Mouse (Mus musculus): ENCODE measurements at regions not wholly inside any gene's neighbourhood (a gene's known extent, or its start where the extent isn't known, plus 50 kb on each side); places are given as distances from the start of the nearest gene placed in this dataset.
A peak's percentile ranks its signal among the peaks of the same experiment; 100 is the strongest.
"Not testable (repeated sequence)": the region's sequence is repeated elsewhere in the genome, so short reads cannot be mapped to it uniquely, and the experiment has no call there.

DNA sequence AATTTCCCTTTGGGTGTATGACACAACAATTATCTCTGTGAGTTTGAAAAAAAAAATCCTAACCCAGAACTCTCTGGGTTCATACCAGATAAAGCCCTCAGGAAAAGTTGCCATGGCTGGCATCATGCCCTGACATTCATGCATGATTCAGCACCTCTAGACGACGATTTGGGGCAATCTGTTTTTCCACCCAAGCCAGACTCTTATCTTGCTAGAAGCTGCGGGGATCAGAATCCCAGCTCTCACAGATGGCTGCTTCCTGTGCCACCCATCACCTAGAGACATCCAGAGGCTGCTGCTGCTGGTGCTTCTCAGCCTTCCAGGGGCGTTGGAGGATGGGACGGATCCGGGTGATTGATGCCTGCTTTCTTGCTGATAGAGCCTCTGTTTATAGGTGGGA, 209.2 kb downstream of the Cd47 start:
- peak; percentile 40 to 65 for DNase-seq (ENCODE audit: low spot score in 2 of 2)

DNA sequence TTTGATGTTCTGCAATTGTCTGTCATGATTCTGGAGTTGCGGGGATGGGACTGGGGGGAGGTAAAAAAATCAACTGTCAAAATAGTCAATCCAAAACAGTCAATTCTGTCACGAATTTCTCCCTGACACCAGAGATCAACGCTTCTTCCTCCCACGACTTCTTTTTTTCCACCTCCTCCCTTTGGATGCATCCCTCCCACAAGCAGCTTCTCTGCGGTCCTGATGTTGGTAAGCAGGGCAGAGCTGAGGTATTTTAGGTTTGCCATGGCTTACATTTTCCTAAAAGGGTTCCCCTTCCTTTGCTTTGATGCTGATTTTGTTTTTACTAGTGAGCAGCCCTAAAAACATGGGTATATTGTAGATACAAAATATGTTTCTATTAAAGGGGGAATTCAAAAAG, 209.7 kb downstream of the Cd47 start:
- DNase-seq (ENCODE audit: low spot score in 2 of 2), result peak in 1 of 2 experiments; percentile 12

DNA sequence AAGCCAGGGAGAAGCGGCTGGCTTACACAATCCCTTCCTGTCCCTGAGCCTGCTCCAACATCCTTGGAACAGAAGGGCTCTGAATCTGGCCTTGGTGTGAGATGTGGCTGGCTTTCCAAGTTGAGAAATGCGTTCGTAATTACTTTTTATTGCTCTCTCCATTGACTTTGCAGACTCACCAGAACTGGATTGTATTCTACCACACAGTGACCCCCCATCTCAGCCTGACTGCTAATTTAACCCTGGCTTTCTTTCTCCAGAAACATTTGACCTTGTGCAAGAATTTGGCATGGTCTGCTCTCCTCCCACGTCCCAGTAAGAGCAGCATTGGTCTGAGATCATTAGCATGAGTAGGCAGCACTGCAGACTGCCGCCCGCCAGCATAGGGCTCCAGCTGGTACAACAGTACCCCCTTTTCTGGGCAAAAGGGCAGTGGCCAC, 210.2 kb downstream of the Cd47 start:
- peak in 1 of 2 experiments; percentile 54 for DNase-seq (ENCODE audit: low spot score in 2 of 2)

DNA sequence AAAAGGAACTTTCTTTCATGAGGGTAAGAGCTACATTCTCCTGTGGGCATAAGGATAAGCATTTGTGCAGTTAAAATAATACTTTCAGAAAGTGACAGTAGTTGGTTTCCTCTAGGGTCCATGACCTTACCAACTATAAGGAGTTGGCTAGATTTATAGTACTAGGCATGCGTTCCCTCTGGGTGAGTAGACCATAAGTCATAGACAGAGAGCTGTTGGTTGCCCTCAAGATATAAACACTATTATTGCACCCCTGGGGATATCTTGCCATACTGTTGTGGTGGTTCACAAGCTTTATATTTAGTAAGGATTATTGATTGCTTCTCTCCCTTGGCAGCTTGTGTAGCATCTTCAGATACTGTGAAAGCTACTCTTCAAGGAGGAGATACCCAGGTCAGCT, 223.6 kb downstream of the Cd47 start:
- no peak for DNase-seq (ENCODE audit: low spot score in 2 of 2)

DNA sequence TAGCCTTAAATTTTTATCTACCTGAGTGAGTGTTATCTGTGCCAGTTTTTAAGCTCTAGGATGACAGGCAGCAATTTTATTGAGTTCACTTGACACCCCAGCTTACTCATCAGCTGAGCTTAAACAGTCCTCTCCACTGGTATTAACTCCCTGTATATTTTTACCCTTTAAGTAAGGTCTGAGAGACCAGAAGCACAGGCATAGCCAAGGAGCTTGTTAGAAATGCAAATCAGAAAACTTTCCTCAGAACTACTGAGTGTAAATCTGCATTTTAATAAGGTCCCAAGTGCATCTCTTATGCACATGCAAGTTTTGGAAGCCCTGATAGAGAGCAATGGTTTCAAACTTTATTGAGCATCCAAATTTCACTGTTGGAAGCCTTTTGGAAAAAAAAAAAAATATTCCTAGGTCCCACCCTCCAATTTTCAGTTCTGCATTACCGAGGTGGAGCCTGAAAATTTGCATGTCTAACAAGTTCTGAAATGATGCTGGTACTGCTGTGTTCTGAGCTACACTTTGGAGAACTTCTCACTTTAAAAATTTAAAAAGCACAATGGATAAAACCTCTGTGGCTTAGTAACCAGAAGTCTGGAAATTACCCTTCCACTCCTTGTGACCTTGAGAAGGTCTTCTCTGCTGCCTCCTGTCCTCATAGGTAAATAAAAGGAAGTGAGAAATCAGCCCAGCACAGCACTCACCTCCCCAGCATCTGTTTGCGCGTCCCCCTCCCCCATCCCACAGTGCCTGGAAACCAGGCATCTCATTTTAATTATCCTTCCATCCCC, 226.0 kb downstream of the Cd47 start:
- no peak for DNase-seq (ENCODE audit: low spot score in 2 of 2)

DNA sequence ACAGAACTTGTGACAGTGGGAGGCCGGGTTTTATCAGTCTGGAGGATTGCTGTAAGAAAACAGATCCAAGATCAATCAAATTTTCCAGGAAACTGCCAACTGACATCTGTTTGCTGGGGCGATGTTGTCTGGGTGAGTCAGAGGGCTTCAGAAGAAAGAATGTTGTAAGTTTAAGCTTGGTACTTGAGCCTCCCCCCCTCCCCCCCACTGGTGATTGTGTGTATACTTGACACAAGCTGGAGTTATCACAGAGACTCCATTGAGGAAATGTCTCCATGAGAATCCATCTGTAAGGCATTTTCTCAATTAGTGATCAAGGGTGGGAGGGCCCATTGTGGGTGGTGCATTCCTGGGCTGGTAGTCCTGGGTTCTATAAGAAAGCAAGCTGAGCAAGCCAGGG, 226.9 kb downstream of the Cd47 start:
- DNase-seq (ENCODE audit: low spot score in 2 of 2), result no peak

DNA sequence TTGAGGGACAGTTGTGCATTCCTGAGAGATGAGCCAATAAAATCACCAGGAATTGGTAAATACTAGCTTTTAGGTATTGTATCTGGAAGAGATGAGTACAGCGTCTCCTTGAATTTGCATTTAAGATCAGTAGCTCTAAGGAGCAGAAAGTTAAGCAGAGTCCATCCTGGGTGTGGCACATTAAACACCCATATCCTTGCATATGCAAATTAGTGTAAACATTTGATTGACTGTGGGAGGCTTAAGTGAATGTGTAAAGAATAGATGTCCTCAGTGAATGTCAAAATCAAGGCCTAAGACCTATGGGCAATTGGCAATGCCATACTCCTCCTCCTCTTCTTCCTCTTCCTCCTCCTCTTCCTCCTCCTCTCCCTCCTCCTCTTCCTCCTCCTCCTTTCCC, 229.4 kb downstream of the Cd47 start:
- DNase-seq (ENCODE audit: low spot score in 2 of 2), result no peak

DNA sequence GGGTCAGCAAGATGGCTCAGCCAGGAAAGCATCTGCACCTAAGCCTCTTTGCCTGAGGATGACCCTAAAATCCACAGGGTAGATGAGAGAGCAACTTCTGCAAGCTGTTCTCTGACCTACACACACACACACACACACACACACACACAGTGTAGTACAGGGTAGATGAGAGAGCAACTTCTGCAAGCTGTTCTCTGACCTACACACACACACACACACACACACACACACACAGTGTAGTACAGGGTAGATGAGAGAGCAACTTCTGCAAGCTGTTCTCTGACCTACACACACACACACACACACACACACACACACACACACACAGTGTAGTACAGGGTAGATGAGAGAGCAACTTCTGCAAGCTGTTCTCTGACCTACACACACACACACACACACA, 230.0 kb downstream of the Cd47 start:
- not testable (repeated sequence) for DNase-seq (ENCODE audit: low spot score in 2 of 2)

DNA sequence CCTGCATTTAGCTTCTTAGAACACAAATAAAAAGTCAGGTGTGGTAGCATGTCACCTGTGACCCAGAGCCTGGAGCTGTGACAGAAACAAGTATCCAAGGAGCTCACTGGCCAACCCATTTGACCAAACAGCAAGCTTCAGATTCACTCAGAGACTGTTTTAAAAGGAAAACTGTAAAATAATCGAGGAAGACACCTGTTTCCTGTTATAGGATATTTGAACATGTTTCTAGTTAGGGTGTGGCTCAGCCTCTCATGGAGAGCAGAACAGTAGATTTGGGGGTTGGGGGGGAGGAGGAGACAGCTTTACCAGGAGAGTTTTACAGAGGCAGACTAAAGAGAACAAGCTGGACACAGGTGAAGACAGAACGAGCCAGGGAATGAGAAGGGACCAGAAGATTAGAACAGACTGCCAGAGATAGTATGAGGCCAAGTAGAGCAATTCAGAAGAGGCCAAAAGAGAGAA, 230.6 kb downstream of the Cd47 start:
- DNase-seq (ENCODE audit: low spot score in 2 of 2), result no peak

DNA sequence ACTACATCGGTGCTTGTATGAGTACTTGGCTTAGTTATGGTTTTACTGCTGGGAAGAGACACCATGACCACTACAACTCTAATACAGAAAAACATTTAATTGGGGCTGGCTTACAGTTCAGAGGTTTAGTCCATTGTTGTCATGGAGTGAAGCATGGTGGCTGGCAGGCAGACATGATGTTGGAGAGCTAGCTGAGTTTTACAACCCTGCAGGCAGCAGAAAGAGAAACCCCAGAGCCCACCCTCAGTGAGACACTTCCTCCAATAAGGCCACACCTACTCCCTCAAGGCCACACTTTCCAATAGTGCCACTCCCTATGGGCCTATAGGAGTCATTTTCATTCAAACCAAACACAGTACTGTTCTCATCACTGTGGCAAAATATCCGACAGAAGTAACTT, 232.5 kb downstream of the Cd47 start:
- no peak for DNase-seq (ENCODE audit: low spot score in 2 of 2)

DNA sequence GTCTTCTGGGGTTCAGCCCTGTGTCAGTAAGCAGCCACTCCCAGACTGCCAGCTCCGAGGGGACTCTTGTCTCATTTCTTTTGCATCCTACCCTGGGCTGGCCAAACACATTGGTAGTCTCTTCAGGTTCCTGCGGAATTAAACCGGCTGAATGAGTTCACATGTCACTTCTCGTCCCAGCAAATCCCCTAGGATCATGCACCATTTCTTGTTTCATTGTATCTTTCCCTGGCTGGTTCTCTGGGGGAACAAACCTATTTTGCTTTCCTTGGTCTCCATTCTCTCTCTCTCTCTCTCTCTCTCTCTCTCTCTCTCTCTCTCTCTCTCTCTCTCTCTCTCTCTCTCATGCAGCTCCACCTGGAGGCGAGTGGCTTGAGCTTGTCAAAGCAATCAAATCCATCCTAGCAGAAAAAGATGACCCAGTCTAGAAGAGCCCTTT, 236.0 kb downstream of the Cd47 start:
- DNase-seq (ENCODE audit: low spot score in 2 of 2), result no peak

DNA sequence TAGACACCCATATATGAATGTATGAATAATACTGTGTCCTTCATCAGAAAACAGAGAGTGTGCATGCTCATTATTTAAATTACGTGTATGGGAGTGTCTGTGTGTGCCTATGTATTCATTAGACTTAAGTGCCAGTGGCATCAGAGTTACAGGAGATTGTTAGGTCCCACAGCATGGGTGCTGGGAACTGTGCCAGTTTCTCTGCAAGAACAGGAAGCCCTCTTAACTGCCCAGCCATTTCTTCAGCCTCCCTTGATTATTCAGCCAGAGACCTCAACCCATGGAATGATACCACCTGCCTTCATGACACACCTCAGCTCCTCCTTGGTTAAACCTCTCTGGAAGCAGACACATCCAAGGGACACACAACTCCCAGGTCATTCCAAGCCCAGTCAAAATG, 243.8 kb downstream of the Cd47 start:
- no peak for DNase-seq (ENCODE audit: low spot score in 2 of 2)

DNA sequence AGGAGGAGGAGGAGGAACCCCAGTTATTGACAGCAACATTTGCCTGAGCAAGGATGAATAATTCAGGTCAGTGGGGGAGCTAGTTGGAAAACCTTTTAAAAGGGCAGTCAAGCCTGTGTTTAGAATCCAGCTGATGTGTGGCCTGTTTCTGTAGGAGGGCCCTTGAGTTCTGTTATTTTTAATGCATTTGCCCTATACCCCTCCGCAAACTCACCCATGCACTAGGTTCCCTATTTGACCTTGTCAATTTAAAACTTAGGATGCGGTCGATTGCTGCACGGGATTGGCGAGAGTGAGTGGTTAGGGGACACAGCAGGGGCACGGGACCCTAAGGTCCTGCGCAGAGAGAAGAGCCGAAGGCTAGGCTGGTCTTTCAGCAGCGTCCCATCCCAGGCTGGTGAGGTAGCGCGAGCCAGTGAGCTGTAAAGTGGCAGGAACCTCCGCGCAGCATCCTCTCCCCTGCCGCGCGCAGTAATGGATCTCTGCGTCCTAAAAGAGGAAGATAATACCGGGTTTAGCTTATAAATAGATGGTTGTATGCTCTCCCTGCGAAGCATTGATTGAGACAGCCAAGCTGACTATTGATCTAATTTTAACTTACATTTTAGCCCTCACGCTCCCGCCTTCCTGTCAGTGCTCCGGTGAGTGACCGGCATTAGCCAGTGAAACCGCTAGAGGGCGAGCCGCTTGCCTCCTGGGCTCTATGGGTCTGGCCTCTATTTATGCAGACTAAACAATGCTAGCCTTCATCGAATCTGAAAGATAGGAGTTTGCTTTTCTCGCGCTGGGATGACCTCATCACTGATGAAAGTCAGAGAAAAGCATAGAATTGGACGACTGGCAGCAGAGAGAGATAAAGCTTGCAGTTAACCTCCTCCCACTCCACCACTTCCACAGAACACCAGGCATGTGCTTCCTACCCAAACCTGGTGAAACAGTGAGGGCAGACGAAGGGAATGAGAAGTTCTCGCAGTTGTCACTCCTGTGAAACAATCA, 245.5 kb downstream of the Cd47 start:
- peak; percentile 83 to 84 for DNase-seq (ENCODE audit: low spot score in 2 of 2)

DNA sequence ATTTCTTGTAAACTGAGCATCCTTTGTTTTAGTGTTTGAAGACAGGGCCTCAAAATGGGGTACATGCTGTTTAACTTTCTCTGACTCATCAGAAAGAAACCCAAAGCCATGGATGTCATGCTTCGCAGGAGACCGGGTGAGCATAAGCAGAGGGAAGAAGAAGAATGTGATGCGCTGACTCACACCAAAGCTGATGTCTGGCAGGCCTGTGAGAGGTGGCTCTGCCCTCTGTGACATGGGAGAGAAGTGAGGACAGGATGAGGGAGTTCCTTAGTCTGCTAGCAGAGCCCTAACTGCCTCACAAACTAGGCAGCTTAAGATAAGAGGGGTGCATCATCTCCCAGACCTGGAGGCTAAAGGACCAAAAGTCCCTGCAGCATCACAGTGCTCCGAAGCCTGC, 263.2 kb downstream of the Cd47 start:
- no peak for DNase-seq (ENCODE audit: low spot score in 2 of 2)

DNA sequence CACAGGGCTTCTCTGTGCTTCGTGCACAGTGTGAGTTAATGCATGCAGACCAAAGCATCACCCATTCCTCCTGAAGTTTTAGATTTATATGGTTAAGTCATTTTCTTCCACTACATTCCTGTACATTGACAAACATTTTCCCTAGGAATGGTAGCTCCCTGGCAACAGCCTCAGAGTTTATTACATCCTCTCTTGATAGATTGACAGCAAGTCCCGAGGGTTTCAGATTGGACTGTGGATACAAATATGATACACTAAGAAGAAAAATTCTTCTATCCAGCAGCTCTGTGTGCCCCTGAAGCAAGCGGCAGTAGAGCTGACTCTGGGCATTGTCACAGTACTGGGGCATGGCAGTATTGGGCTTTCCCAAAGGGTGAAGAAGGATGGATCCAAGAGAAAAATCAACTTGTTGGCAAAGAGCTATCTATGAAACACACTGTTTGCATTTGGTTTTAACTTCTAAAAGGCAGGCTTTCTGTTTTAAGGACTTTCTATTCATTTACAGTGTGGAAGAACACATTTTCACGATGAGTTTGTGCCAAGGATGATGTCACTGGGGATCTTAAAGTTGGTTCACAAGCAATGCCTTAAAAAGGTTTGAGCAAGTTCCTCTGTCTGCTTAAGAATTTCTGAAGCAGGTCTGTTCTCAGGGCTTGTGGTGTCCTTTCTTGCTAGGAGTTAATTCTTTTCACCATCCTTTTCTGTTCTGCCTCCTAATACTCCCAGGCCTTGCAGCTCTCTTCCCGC, 265.2 kb downstream of the Cd47 start:
- DNase-seq (ENCODE audit: low spot score in 2 of 2), result no peak

DNA sequence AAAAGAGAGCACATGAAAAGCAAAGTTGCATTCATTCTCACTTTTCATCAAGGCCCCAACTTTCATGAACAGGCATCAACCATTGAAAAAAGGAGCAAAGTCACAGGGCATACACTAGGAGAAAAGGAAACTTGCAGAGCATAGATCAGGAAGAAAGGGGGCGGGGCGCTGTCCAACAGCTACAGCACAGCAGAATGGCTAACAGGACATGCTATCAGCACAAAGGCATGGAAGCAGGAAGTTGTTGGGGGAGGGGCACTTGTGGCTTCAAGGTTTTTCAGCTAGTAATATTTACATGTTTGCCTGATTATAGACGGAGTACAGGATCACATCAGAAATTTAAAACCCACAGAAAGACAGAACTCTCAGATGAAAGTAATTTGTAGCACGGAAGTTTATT, 268.7 kb downstream of the Cd47 start:
- no peak for DNase-seq (ENCODE audit: low spot score in 2 of 2)

DNA sequence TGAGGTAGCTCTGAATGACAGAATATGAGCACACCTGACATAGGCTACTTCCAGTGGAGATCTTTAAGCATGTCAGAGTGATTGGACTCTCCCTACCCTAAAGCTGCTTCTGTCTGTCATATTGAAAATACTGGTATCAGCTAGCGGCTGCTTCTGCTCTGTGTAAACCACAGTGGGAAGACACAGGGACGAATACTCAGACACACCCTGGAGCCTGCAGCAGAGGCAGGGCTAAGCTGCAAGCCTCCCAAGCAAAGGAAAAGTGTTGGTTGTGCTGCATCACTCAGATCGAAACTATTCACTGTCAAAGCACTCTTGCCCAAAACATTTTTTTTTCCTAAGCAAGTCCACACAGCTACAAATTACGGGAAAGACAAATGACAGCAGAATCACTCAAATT, 270.4 kb downstream of the Cd47 start:
- DNase-seq (ENCODE audit: low spot score in 2 of 2), result no peak

DNA sequence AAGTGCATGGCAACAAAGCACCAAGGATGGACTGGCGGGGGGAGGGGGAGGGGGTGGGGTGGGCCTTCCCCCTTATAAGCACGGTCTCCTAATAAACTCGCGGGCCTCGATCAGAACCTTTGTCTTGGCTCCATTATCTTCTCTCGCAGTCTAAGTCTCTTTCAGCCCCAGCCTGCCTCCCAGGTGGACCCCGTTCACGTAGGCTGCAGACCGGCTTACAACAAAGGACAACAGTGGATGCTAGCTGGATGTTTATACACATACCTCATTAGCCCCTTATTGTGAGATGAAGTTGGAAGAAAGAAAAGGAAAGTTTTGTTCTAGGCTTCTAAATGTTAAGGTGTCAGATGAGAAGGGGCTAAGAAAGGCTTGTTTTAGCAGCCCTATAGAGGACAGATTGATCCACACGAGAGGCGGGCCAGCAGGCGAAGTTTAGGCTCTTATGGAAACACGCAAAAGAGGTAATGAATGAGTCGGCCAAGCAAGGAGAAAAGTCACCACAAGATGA, 272.6 kb downstream of the Cd47 start:
- DNase-seq (ENCODE audit: low spot score in 2 of 2), result no peak

DNA sequence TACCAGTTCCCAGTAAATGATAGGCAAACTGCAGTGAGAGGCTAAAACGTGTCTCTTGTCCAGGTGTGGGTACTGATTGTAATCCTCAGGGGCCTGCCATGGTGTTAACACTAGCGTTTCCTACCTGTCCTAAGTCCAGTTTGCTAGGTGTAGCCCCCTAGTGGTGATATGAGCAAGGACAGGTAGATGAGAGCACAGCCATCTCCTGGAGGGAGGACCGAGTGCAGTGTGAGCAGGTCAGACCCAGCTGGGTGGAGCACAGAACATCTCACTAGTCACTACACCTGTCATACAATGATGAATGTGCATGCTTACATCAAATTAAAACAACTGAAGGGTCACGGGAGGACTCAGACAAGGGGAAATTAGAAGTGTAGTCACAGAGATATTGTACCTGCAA, 273.6 kb downstream of the Cd47 start:
- DNase-seq (ENCODE audit: low spot score in 2 of 2), result no peak

DNA sequence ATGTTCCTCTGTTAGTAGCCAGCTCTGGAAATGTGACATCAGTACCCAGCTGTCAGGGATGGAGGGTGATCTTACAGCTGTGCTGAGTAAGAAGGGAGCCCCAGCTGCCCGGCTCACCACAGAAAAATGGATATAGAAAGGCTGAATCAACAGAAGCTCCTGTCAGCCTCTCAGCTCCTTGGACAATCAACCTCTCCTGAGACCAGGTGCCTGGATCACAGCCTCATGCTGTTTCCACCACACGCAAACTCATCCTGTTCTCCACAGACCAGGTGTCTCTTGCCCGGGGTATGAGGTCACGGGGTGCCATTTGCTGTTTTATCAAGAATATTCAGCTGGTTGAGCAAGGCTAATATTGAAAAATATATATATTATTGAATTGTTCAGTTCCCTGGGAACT, 275.3 kb downstream of the Cd47 start:
- no peak for DNase-seq (ENCODE audit: low spot score in 2 of 2)

DNA sequence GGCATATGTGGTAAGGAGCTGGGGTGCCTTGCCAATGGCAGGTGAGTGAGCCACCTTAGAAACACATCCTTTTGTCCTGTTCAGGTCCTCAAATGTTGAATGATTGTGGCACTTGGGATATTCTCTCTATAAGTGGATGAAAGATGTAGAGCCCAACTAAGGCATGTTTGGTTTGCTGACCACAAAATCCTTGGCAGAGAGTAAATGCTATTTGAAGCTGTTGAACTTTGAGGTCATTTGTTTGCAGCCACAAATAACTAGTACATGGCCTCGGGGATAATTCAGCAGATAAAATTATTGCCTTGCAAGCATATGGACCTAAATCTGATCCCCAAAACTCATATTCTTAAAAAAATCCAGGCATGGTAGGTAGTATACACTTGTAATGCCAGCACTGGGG, 281.2 kb downstream of the Cd47 start:
- DNase-seq (ENCODE audit: low spot score in 2 of 2), result no peak

DNA sequence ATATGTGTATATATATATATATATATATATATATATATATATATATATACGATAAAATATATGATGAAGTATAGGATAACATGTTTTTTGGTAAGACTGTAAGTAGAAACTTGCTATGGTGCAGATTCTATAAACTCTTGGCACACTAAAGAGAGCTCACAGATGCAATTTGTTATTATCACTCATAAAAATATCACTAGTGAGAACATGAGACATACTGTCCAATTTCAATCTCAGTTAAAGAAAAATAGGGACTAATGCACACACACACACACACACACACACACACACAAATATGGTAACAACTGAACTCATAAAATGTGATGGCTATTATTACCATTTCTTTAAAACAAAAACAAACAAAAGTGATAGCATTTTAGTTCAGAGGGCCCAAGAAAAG, 292.0 kb downstream of the Cd47 start:
- no peak for DNase-seq (ENCODE audit: low spot score in 2 of 2)

Measured in right cerebral cortex, adult 2 months (tissue).